Mouse (Mus musculus) embryonic stem cell, embryonic (primary cell): ENCODE measurements around the gene Nek9.

Experiments used
- CTCF ChIA-PET, 4 experiments: fragments of 300-600 bp in 2 of 4; fragments of 350-600 bp in 2 of 4; sonication (Branson Sonifier 250); formaldehyde crosslinking; loops; one replicate each; lab custom pipeline; 2022; ENCODE audit warnings: inconsistent platforms in 2 of 4; lab: Charles Lee
- POLR2A ChIA-PET, 4 experiments: fragments of 300-600 bp in 2 of 4; fragments of 350-600 bp in 2 of 4; sonication (Branson Sonifier 250); formaldehyde crosslinking; loops; one replicate each; lab custom pipeline; 2022; ENCODE audit warnings: antibody characterized with exemption in 4 of 4, inconsistent platforms in 1 of 4; lab: Charles Lee

Gene Nek9

GRCm38 (mm10) chr12:85305247-85305892 is 33.8 kb downstream of the Nek9 start:
- CTCF ChIA-PET: interaction anchor here (0.5 to 2.9 kb wide), 134 partner anchors 8 to 701 kb away, joined by 3 to 39 read pairs (median 4); partner anchors contain the start of genes Acyp1 (in 4 of the 4), Zc2hc1c (in 4 of the 4), Rps6kl1 (in 3 of the 4) and Ltbp2 (in 2 of the 4)
- POLR2A ChIA-PET: interaction anchor here (0.6 to 2.2 kb wide), 25 partner anchors 8 to 1166 kb away, joined by 3 to 13 read pairs (median 3); partner anchors contain the start of genes Acyp1 (in 3 of the 4), Zc2hc1c (in 3 of the 4), Eif2b2 (in 1 of the 4) and Nek9 (in 1 of the 4)

GRCm38 (mm10) chr12:85304725-85305124 is 34.4 kb downstream of the Nek9 start:
- CTCF ChIA-PET: interaction anchor here (0.6 to 2.9 kb wide), 60 partner anchors 8 to 651 kb away, joined by 3 to 39 read pairs (median 6); partner anchors contain the start of genes Acyp1 (in 3 of the 4), Rps6kl1 (in 3 of the 4), Zc2hc1c (in 3 of the 4) and Ltbp2 (in 1 of the 4)
- POLR2A ChIA-PET: interaction anchor here (0.6 to 2.2 kb wide), 16 partner anchors 8 to 212 kb away, joined by 3 to 13 read pairs (median 4); partner anchors contain the start of genes Acyp1 (in 3 of the 4), Zc2hc1c (in 3 of the 4) and Eif2b2 (in 1 of the 4)

DNA sequence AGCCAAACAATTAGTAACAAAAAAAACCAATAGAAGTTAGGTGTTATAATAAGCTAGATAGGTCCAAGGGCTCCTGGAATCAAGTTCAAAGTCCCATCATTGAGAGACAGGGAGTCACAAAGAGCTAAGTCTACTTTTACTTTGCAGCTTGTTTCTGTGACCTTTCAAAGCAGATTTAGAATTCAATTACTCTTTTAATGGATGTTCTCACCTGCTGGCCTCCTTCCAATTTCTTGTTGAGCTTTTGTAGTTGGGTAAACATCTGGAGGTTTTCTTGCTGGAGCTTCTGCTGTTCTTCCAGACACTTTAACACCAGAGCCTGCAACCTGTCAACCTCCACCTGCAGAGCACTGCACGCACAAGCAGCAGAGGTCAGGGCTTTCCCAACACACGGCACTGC is 35.9 kb downstream of the Nek9 start:
- ChIA-PET POLR2A (interaction anchor here in 3 of 4 experiments (0.7 to 0.9 kb wide), 3 partner anchors 23 to 211 kb away, joined by 3 to 9 read pairs (median 4); no protein-coding TSS in a partner anchor), CTCF (interaction anchor here in 1 of 4 experiments (0.7 to 1.4 kb wide), 2 partner anchors 133 to 493 kb away, joined by 3 read pairs; no protein-coding TSS in a partner anchor)

GRCm38 (mm10) chr12:85298835-85299180 is 40.4 kb downstream of the Nek9 start:
- POLR2A ChIA-PET: interaction anchor here in 2 of 4 experiments (1.1 to 3.7 kb wide), 6 partner anchors 9 to 76 kb away, joined by 3 to 16 read pairs (median 6); partner anchors contain the start of genes Acyp1 (in 2 of the 2), Zc2hc1c (in 2 of the 2) and Mlh3 (in 1 of the 2)
- CTCF ChIA-PET: interaction anchor here in 2 of 4 experiments (0.5 to 1.1 kb wide), 3 partner anchors 12 to 206 kb away, joined by 3 to 11 read pairs (median 8); no protein-coding TSS in a partner anchor

- CTCF ChIA-PET: interaction anchor here in 2 of 4 experiments (0.9 to 1.1 kb wide), 2 partner anchors 12 to 206 kb away, joined by 3 to 11 read pairs; no protein-coding TSS in a partner anchor
Observed at GRCm38 (mm10) chr12:85298127-85298834, 40.9 kb downstream of the Nek9 start.

DNA sequence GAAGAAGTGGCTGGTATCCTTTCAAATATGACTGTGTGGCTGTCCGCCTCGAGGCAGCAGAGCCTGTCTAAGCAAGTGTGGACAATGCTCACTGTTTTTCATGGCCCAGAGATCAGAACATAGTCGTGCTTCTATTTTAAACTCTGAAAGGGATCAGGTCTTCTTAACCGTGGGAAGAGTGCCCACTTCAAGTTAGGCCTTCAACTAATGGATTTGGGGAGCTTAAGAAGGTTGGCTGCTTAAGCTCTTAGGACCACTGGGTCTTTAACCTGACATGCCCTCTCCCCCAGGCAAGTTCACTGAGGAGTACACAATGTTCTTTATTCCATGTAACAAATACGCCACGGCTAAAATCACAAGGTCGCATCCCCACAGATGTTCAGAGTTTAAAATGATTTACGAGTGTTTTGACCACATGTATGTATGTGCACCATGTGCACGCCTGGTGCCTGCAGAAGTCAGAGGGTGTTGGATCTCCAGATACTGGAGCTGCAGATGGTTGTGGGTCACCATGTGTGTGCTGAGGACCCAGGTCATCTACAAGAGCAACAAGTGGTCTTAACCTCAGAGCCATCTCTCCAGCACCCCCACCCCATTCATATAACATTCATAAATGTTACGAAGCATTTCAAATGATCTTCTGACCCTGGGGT is 41.7 kb downstream of the Nek9 start:
- ChIA-PET CTCF (interaction anchor here in 2 of 4 experiments (1.1 to 1.8 kb wide), 3 partner anchors 8 to 205 kb away, joined by 3 to 17 read pairs (median 8); no protein-coding TSS in a partner anchor), POLR2A (interaction anchor here in 3 of 4 experiments (0.5 to 3.7 kb wide), 11 partner anchors 8 to 157 kb away, joined by 3 to 16 read pairs (median 4); partner anchors contain the start of genes Acyp1 (in 2 of the 3), Zc2hc1c (in 2 of the 3), Mlh3 (in 1 of the 3) and Nek9 (in 1 of the 3))

More at GRCm38 (mm10) chr12:85298127-85298834, 40.9 kb downstream of the Nek9 start:
- POLR2A ChIA-PET: interaction anchor here in 3 of 4 experiments (1.1 to 3.7 kb wide), 6 partner anchors 10 to 41 kb away, joined by 3 to 16 read pairs (median 6); partner anchors contain the start of genes Acyp1 (in 2 of the 3), Zc2hc1c (in 2 of the 3), Mlh3 (in 1 of the 3) and Nek9 (in 1 of the 3)

DNA sequence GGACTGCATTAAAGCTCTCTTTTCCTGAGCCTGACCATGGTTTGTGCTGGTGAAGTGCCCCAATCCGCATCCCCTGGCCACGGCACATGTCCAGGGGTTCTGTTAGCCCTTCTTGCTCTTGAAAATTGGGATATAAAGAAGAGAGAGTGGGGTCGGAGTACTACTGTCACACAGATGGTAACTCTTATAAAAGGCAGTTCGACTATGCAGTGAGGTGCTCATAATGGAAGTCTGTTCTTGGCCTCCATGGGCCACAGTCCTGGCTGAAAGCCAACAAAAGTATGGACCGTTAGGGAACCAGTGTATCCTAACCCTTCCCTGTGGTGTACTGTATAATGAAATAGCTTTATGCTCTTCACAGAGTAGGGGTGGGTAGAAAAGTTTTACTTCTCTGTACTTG is 42.2 kb downstream of the Nek9 start:
- ChIA-PET CTCF (interaction anchor here in 3 of 4 experiments (0.6 to 1.8 kb wide), 5 partner anchors 8 to 205 kb away, joined by 3 to 17 read pairs (median 4); no protein-coding TSS in a partner anchor), POLR2A (interaction anchor here in 3 of 4 experiments (0.5 to 3.7 kb wide), 8 partner anchors 8 to 157 kb away, joined by 3 to 16 read pairs (median 4); partner anchors contain the start of genes Acyp1 (in 2 of the 3), Zc2hc1c (in 2 of the 3) and Nek9 (in 1 of the 3))

DNA sequence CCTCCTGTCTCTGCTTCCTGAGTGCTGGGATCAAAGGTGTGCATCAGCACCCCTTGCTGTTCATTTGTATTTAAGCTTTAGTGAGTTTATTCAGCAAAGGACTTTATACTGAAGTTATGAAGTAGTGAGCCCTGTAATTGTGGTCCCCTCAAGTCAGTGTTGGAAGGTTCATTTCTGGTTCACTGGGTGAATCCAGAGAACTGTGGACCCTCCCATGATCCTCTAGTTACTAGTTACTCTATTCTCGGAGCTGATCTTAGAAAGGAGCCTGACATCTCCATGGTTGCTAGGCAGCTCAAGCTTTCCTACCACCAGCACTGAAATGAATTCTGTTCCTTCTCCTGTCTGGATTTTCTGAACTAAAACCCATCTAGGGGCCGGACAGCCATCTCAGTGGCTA is 43.7 kb downstream of the Nek9 start:
- ChIA-PET CTCF (interaction anchor here in 2 of 4 experiments (0.9 to 1.7 kb wide), 2 partner anchors 10 kb away, joined by 4 read pairs; no protein-coding TSS in a partner anchor), POLR2A (interaction anchor here in 3 of 4 experiments (0.5 to 0.7 kb wide), 3 partner anchors 145 to 197 kb away, joined by 3 read pairs; partner anchors contain the start of gene Rps6kl1 (in 1 of the 3))

- ChIA-PET POLR2A (interaction anchor here in 1 of 4 experiments (0.9 to 1.9 kb wide), 5 partner anchors 13 to 88 kb away, joined by 3 to 6 read pairs (median 3); partner anchors contain the start of gene Eif2b2), CTCF (interaction anchor here in 3 of 4 experiments (1.0 to 1.6 kb wide), 5 partner anchors 12 to 200 kb away, joined by 3 to 9 read pairs (median 4); no protein-coding TSS in a partner anchor)
Observed at GRCm38 (mm10) chr12:85292906-85293305, 46.3 kb downstream of the Nek9 start.

DNA sequence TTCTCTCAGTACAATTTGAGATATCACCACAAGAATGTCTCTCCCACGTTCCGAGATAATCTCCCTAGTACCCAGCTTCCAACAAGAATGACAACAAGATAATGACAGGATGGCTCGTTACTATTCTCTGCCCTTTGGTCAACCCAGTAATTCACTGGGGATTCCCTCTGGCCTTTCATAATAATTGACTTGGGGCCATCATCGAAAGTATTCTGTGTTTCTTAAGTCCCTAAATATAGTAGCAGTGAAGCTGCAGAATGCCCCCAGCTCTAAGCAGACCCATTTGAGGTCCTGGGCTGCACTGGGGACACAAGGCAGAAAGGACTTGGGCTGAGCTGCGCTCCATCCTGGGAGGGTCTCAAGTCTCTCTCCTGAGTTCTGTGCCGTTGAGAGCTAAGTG is 46.9 kb downstream of the Nek9 start:
- ChIA-PET CTCF (interaction anchor here in 3 of 4 experiments (1.0 to 1.6 kb wide), 4 partner anchors 13 to 150 kb away, joined by 3 to 9 read pairs (median 4); no protein-coding TSS in a partner anchor), POLR2A (interaction anchor here in 1 of 4 experiments (0.9 to 1.9 kb wide), 5 partner anchors 13 to 87 kb away, joined by 3 to 6 read pairs (median 3); partner anchors contain the start of gene Eif2b2)

- POLR2A ChIA-PET: interaction anchor here in 1 of 4 experiments (1.9 kb wide), 1 partner anchor 17 kb away, joined by 6 read pairs; no protein-coding TSS in a partner anchor
- CTCF ChIA-PET: interaction anchor here in 2 of 4 experiments (0.8 to 5.3 kb wide), 2 partner anchors 14 to 202 kb away, joined by 3 to 37 read pairs; no protein-coding TSS in a partner anchor
Observed at GRCm38 (mm10) chr12:85291541-85291940, 47.6 kb downstream of the Nek9 start.

DNA sequence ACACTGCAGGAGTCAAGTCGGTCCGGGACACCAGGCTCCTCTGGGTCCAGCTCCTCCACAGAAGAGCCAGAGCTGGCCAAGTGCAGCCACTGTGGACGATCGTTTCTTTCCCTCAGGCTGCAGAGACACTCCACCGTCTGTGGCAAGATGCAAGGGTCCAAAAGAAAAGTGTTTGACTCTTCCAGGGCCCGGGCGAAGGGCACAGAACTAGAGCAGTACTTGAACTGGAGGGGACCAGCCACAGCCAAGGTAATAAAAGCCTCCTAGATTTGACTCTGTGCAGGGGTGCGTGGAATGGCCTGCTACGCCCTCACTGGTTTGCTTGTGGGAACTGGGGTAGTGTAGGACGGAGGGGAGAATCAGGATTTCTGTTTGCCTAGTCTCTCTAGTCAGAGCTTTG is 48.5 kb downstream of the Nek9 start:
- CTCF ChIA-PET: interaction anchor here (0.5 to 5.3 kb wide), 9 partner anchors 15 to 650 kb away, joined by 3 to 39 read pairs (median 9); partner anchors contain the start of gene Mlh3 (in 1 of the 4)
- POLR2A ChIA-PET: interaction anchor here (0.9 to 5.1 kb wide), 10 partner anchors 10 to 164 kb away, joined by 3 to 56 read pairs (median 5); partner anchors contain the start of genes Mlh3 (in 2 of the 4), Eif2b2 (in 1 of the 4) and Rps6kl1 (in 1 of the 4)

- ChIA-PET CTCF (interaction anchor here (0.6 to 5.3 kb wide), 12 partner anchors 16 to 1489 kb away, joined by 3 to 47 read pairs (median 8); partner anchors contain the start of gene Mlh3 (in 1 of the 4)), POLR2A (interaction anchor here (0.9 to 5.1 kb wide), 20 partner anchors 8 to 196 kb away, joined by 3 to 56 read pairs (median 6); partner anchors contain the start of genes Mlh3 (in 2 of the 4), Rps6kl1 (in 2 of the 4) and Eif2b2 (in 1 of the 4))
Observed at GRCm38 (mm10) chr12:85289157-85290000, 49.8 kb downstream of the Nek9 start.

DNA sequence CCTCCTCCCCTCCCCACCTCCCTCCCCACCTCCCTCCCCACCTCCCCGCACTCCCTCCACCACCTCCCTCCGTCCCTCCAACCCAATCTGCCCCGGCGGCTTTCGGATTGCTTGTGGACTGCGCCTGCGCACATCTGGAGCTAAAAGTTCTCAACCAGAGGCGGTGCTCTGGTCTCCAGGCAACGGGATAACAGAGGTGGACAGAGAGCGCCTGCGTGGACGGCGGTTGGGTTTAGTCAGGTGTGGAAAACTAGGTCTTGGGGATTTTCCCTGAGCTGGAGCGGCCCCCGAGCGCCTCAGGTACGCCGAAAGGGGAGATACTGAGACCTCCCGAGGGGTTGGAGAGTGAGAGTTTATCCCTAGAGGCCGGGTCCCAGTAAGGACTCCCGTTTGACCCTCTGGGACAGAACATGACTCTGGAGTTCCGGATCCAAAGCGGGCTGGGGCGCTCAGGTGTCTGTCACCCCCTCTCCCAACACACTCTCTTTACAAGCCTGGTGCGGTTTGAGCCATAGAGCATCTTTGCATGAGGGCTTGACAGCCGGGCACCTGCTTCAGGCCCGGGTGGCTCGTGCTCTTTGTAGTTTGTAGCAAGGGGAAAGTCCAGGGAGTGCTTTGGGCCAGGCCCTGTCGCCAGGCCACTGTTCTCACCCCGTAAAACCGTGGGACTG is 50.5 kb downstream of the Nek9 start, which contains the start of gene Zc2hc1c:
Gene Zc2hc1c (plus strand): TSS at position 106 of the 671 bp plus-strand sequence.
- CTCF ChIA-PET: interaction anchor here (0.6 to 5.3 kb wide), 27 partner anchors 8 to 1490 kb away, joined by 3 to 47 read pairs (median 5); partner anchors contain the start of genes Mlh3 (in 2 of the 4), Eif2b2 (in 1 of the 4) and Rps6kl1 (in 1 of the 4)
- POLR2A ChIA-PET: interaction anchor here (0.5 to 5.1 kb wide), 61 partner anchors 8 to 1707 kb away, joined by 3 to 56 read pairs (median 4); partner anchors contain the start of genes Mlh3 (in 3 of the 4), Rps6kl1 (in 2 of the 4) and Fos (in 1 of the 4)
